Comparison of ENCODE assay signal across 11 mouse cellular contexts in the genomic region with DNA sequence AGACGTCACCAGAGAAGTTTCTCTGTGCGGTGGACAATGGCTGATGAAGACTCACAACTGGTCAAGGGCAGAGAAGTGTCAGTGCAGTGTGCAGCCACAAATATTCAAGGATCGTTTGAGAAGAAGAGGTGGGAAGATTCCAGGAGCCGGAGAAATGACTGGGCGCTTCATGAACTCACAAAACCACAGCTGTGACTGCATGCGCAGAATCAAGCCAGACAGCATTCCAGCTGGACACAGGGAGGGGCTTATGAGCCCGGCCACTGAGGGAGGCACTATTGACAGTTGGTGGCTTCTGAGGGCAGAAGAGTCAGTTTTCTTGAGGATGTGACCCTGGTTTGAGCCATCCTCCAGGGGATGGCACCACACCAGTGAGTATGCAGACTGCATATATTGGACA. TPM values are rescaled to one million over a fixed set of nuclear protein-coding genes. Genes with fewer than 3 reads are reported as not detected.
DNase-seq lines count a peak whose midpoint lies in the region; ATAC-seq and TF ChIP-seq lines count a peak whose summit lies in the region.
"Had no signal": no experiment of that assay in that cellular context is flagged by ENCODE, and none has a peak within 500 bp of the region (broad histone marks: within the 10 kb centered on the region; RNA-seq: fewer than 3 reads in every experiment).

No protein-coding gene starts in this region.

- ATAC-seq in hindbrain, embryonic 13.5 days (ENCODE audit: low FRiP score), result no peak
- no peak for ATAC-seq in heart, postnatal 0 days (ENCODE audit: insufficient read depth, low read depth)

- TF ChIP-seq CTCF in heart, postnatal 0 days (IDR thresholded peaks at IDR 0.05; ENCODE audit: low read depth), result no peak

- H3K9ac ChIP-seq in hindbrain, embryonic 13.5 days, result no peak overlapping the region
- no peak overlapping the region for H3K9ac ChIP-seq in heart, postnatal 0 days (replicated peaks; ENCODE audit: low read depth, low read length)
- H3K9ac ChIP-seq: hindbrain, embryonic 15.5 days; limb, embryonic 12.5 days had no signal

- DNase-seq in hindbrain, embryonic 10.5 days (ENCODE audit: low spot score), result peak; percentile 37
- DNase-seq in adipocyte (ENCODE audit: low spot score), result peak; percentile 39
- peak; percentile 27 for DNase-seq in heart, postnatal 0 days (ENCODE audit: low spot score)
- DNase-seq in lung, postnatal 10 days, result peak; percentile 64
- DNase-seq in frontal cortex, postnatal 10 days (ENCODE audit: low spot score in 2 of 2), result no peak
- DNase-seq in layer of hippocampus, postnatal 36 days, result no peak
- DNase-seq in ovary, adult 18-20 months (ENCODE audit: low spot score), result no peak
- DNase-seq: thymus, adult 2 months had no signal

- H3K4me3 ChIP-seq in hindbrain, embryonic 10.5 days, result no peak overlapping the region
- no peak overlapping the region for H3K4me3 ChIP-seq in hindbrain, embryonic 13.5 days
- H3K4me3 ChIP-seq in heart, postnatal 0 days (ENCODE audit: low read depth, low read length), result no peak overlapping the region
- H3K4me3 ChIP-seq: hindbrain, embryonic 15.5 days; limb, embryonic 12.5 days had no signal

- peak overlapping the region; percentile 56 for H3K27ac ChIP-seq in hindbrain, embryonic 10.5 days
- no peak overlapping the region for H3K27ac ChIP-seq in hindbrain, embryonic 13.5 days
- H3K27ac ChIP-seq in heart, postnatal 0 days (ENCODE audit: low read depth), result no peak overlapping the region
- H3K27ac ChIP-seq: hindbrain, embryonic 15.5 days; limb, embryonic 12.5 days had no signal

- peaks cover 19% of the 10 kb centered on the region for H3K4me1 ChIP-seq in hindbrain, embryonic 10.5 days (replicated peaks)
- 0 out of 2 replicates have a peak, but pooled peaks cover 12% of the 10 kb centered on the region for H3K4me1 ChIP-seq in hindbrain, embryonic 13.5 days (replicated peaks)
- H3K4me1 ChIP-seq in heart, postnatal 0 days (ENCODE audit: control insufficient read depth, insufficient read depth), result no peaks in the 10 kb centered on the region
- H3K4me1 ChIP-seq: hindbrain, embryonic 15.5 days had no signal

- no peak overlapping the region for H3K4me2 ChIP-seq in hindbrain, embryonic 13.5 days
- H3K4me2 ChIP-seq in heart, postnatal 0 days (ENCODE audit: low read depth, low read length), result peak overlapping the region; percentile 36; the same call in 1 of the 2 replicates
- H3K4me2 ChIP-seq: hindbrain, embryonic 15.5 days; limb, embryonic 12.5 days had no signal

- TF ChIP-seq EP300 in heart, postnatal 0 days (IDR thresholded peaks at IDR 0.05; ENCODE audit: low read depth), result no peak

- H3K27me3 ChIP-seq in hindbrain, embryonic 10.5 days (ENCODE audit: insufficient read depth, poor library complexity, severe bottlenecking), result no peaks in the 10 kb centered on the region
- H3K27me3 ChIP-seq in hindbrain, embryonic 13.5 days, result no peaks in the 10 kb centered on the region
- no peaks in the 10 kb centered on the region for H3K27me3 ChIP-seq in heart, postnatal 0 days (ENCODE audit: control insufficient read depth, insufficient read depth, low read length)
- H3K27me3 ChIP-seq: hindbrain, embryonic 15.5 days; limb, embryonic 12.5 days had no signal

- no peaks in the 10 kb centered on the region for H3K36me3 ChIP-seq in hindbrain, embryonic 10.5 days
- no peaks in the 10 kb centered on the region for H3K36me3 ChIP-seq in hindbrain, embryonic 13.5 days
- H3K36me3 ChIP-seq in heart, postnatal 0 days (replicated peaks; ENCODE audit: control insufficient read depth, insufficient read depth, low read length), result no peaks in the 10 kb centered on the region
- H3K36me3 ChIP-seq: hindbrain, embryonic 15.5 days; limb, embryonic 12.5 days had no signal

- H3K9me3 ChIP-seq in hindbrain, embryonic 10.5 days, result no peaks in the 10 kb centered on the region
- H3K9me3 ChIP-seq in hindbrain, embryonic 13.5 days, result no peaks in the 10 kb centered on the region
- no peaks in the 10 kb centered on the region for H3K9me3 ChIP-seq in heart, postnatal 0 days (replicated peaks; ENCODE audit: control insufficient read depth, low read length)
- H3K9me3 ChIP-seq: hindbrain, embryonic 15.5 days; limb, embryonic 12.5 days had no signal

- WGBS in hindbrain, embryonic 10.5 days, result 45% methylated on average over 7 of the region's 7 CpGs
- WGBS in hindbrain, embryonic 13.5 days, result 46% methylated on average over 7 of the region's 7 CpGs
- 36% methylated on average over 7 of the region's 7 CpGs for whole genome bisulfite sequencing in heart, postnatal 0 days

RNA-seq across cellular contexts. Expression of a gene that starts 24.9 kb away (rescaled TPM):
- polyA plus RNA-seq in hindbrain, embryonic 10.5 days (2016; fragmentation: Nextera tagmentation; extraction: Ambion mirVana), result 16.9 and 24.0 TPM in 2 replicates
- 11.9 and 12.6 TPM in 2 replicates for polyA plus RNA-seq in hindbrain, embryonic 13.5 days (2015; fragmentation: Nextera tagmentation; extraction: Ambion mirVana)
- total RNA-seq in heart, postnatal 0 days (2014; rRNA removed; ENCODE audit: low replicate concordance), result 17.9 and 30.6 TPM in 2 replicates
- polyA plus RNA-seq in heart, postnatal 0 days (2015; fragmentation: Nextera tagmentation; extraction: Ambion mirVana), result 7.5 and 8.2 TPM in 2 replicates
- total RNA-seq in layer of hippocampus, postnatal 36 days (2021), result 10 to 100 TPM; 84.0 to 86.3 TPM

Comparison
In these comparisons a context has a peak if more than half of its experiments do, and no peak if none do; other contexts are left out.
1. DNase-seq: peak in hindbrain, embryonic 10.5 days (single experiment), adipocyte (single experiment), heart, postnatal 0 days (single experiment) and lung, postnatal 10 days (single experiment); none in frontal cortex, postnatal 10 days (0 of 2), layer of hippocampus, postnatal 36 days (0 of 2) and ovary, adult 18-20 months (single experiment).